19 mouse cellular contexts compared by ENCODE assay signal in genomic region chr11:20812153-20812887, GRCm38 (mm10). TPM values are rescaled to one million over a fixed set of nuclear protein-coding genes. Genes with fewer than 3 reads are reported as not detected.
DNase-seq lines count a peak whose midpoint lies in the region; ATAC-seq and TF ChIP-seq lines count a peak whose summit lies in the region.
"Had no signal": no experiment of that assay in that cellular context is flagged by ENCODE, and none has a peak within 500 bp of the region (broad histone marks: within the 10 kb centered on the region; RNA-seq: fewer than 3 reads in every experiment).

No protein-coding gene starts in this region.

- WGBS in heart, embryonic 12.5 days = 61% methylated on average over 5 of the region's 5 CpGs
- 54% methylated on average over 5 of the region's 5 CpGs for WGBS in kidney, postnatal 0 days
- 74% methylated on average over 5 of the region's 5 CpGs for WGBS in lung, postnatal 0 days
- 71% methylated on average over 5 of the region's 5 CpGs for WGBS in forebrain, embryonic 11.5 days

- no peak overlapping the region for H3K9ac ChIP-seq in heart, embryonic 12.5 days
- no peak overlapping the region for H3K9ac ChIP-seq in kidney, postnatal 0 days (ENCODE audit: low read depth, low read length)
- no peak overlapping the region for H3K9ac ChIP-seq in lung, postnatal 0 days (replicated peaks; ENCODE audit: low read depth)
- no peak overlapping the region for H3K9ac ChIP-seq in forebrain, embryonic 11.5 days (ENCODE audit: low read length)
- H3K9ac ChIP-seq: limb, embryonic 15.5 days; liver, embryonic 15.5 days; neural tube, embryonic 13.5 days had no signal

- H3K4me2 ChIP-seq in heart, embryonic 12.5 days = no peak overlapping the region
- H3K4me2 ChIP-seq in kidney, postnatal 0 days (ENCODE audit: low read length) = no peak overlapping the region
- no peak overlapping the region for H3K4me2 ChIP-seq in lung, postnatal 0 days (replicated peaks; ENCODE audit: low read depth, low read length)
- H3K4me2 ChIP-seq in forebrain, embryonic 11.5 days (ENCODE audit: low read depth, low read length, severe bottlenecking) = no peak overlapping the region
- H3K4me2 ChIP-seq: limb, embryonic 15.5 days; liver, embryonic 15.5 days; neural tube, embryonic 13.5 days had no signal

- no peaks in the 10 kb centered on the region for H3K36me3 ChIP-seq in heart, embryonic 12.5 days
- no peaks in the 10 kb centered on the region for H3K36me3 ChIP-seq in kidney, postnatal 0 days (ENCODE audit: insufficient read depth, low read length)
- no peaks in the 10 kb centered on the region for H3K36me3 ChIP-seq in lung, postnatal 0 days (ENCODE audit: insufficient read depth, low read length)
- no peaks in the 10 kb centered on the region for H3K36me3 ChIP-seq in forebrain, embryonic 11.5 days (ENCODE audit: control insufficient read depth, insufficient read depth, low read length)
- H3K36me3 ChIP-seq: limb, embryonic 15.5 days; liver, embryonic 15.5 days; neural tube, embryonic 13.5 days had no signal

- no peaks in the 10 kb centered on the region for H3K4me1 ChIP-seq in heart, embryonic 12.5 days (replicated peaks)
- no peaks in the 10 kb centered on the region for H3K4me1 ChIP-seq in kidney, postnatal 0 days (replicated peaks; ENCODE audit: insufficient read depth, low read length)
- H3K4me1 ChIP-seq in lung, postnatal 0 days (ENCODE audit: insufficient read depth, low read depth, low read length) = no peaks in the 10 kb centered on the region
- H3K4me1 ChIP-seq in forebrain, embryonic 11.5 days (replicated peaks; ENCODE audit: control insufficient read depth, insufficient read depth, low read length) = no peaks in the 10 kb centered on the region
- H3K4me1 ChIP-seq: limb, embryonic 15.5 days; liver, embryonic 15.5 days; neural tube, embryonic 13.5 days had no signal

- no peaks in the 10 kb centered on the region for H3K9me3 ChIP-seq in heart, embryonic 12.5 days (replicated peaks)
- H3K9me3 ChIP-seq in kidney, postnatal 0 days (replicated peaks; ENCODE audit: low read length) = no peaks in the 10 kb centered on the region
- H3K9me3 ChIP-seq in lung, postnatal 0 days (ENCODE audit: low read length) = no peaks in the 10 kb centered on the region
- no peaks in the 10 kb centered on the region for H3K9me3 ChIP-seq in forebrain, embryonic 11.5 days (ENCODE audit: control insufficient read depth, low read length)
- H3K9me3 ChIP-seq: limb, embryonic 15.5 days; liver, embryonic 15.5 days; neural tube, embryonic 13.5 days had no signal

- no peak for TF ChIP-seq CTCF in kidney, postnatal 0 days (IDR thresholded peaks at IDR 0.05; ENCODE audit: low read depth)
- no peak for TF ChIP-seq CTCF in lung, postnatal 0 days (IDR thresholded peaks at IDR 0.05)

- no peak for ATAC-seq in heart, embryonic 12.5 days (ENCODE audit: insufficient number of reproducible peaks, low FRiP score)
- ATAC-seq in kidney, postnatal 0 days (replicated peaks; ENCODE audit: low FRiP score, low read depth) = peak; percentile 72; the same call in 1 of the 2 replicates
- peak; percentile 30; the same call in 1 of the 2 replicates for ATAC-seq in granulocyte monocyte progenitor cell, adult 5-6 weeks (replicated peaks; ENCODE audit: poor library complexity, severe bottlenecking)
- no peak for ATAC-seq in lung, postnatal 0 days
- no peak for ATAC-seq in forebrain, embryonic 11.5 days (replicated peaks; ENCODE audit: low FRiP score)
- ATAC-seq: forebrain, embryonic 14.5 days had no signal

- DNase-seq in heart, adult 11 months = peak; percentile 65
- DNase-seq in kidney, postnatal 0 days (ENCODE audit: low spot score) = peak; percentile 64
- no peak for DNase-seq in kidney, postnatal 14 days
- DNase-seq in lung, postnatal 0 days (ENCODE audit: low spot score) = no peak
- DNase-seq in forebrain, embryonic 11.5 days (ENCODE audit: low spot score) = no peak
- DNase-seq: adrenal gland, adult 2 months; cerebellum, adult 9-11 months; gastrocnemius, postnatal 14 days; heart, postnatal 10 days; layer of hippocampus, postnatal 36 days; midbrain, embryonic 14.5 days; right cerebral cortex, postnatal 25 days; thymus, postnatal 36 days had no signal

- TF ChIP-seq EP300 in lung, postnatal 0 days (IDR thresholded peaks at IDR 0.05) = no peak

- no peak overlapping the region for H3K4me3 ChIP-seq in heart, embryonic 12.5 days
- H3K4me3 ChIP-seq in kidney, postnatal 0 days (replicated peaks; ENCODE audit: low read depth, low read length) = no peak overlapping the region
- H3K4me3 ChIP-seq in lung, postnatal 0 days (ENCODE audit: low read depth, low read length) = no peak overlapping the region
- H3K4me3 ChIP-seq in forebrain, embryonic 11.5 days (ENCODE audit: low read depth, low read length) = no peak overlapping the region
- H3K4me3 ChIP-seq: limb, embryonic 15.5 days; liver, embryonic 15.5 days; neural tube, embryonic 13.5 days had no signal

- no peaks in the 10 kb centered on the region for H3K27me3 ChIP-seq in heart, embryonic 12.5 days (replicated peaks)
- no peaks in the 10 kb centered on the region for H3K27me3 ChIP-seq in kidney, postnatal 0 days (ENCODE audit: insufficient read depth, low read length)
- H3K27me3 ChIP-seq in lung, postnatal 0 days (replicated peaks; ENCODE audit: insufficient read depth, low read length) = no peaks in the 10 kb centered on the region
- no peaks in the 10 kb centered on the region for H3K27me3 ChIP-seq in forebrain, embryonic 11.5 days (ENCODE audit: control insufficient read depth, insufficient read depth, low read length)
- H3K27me3 ChIP-seq: limb, embryonic 15.5 days; neural tube, embryonic 13.5 days had no signal

- no peak overlapping the region for H3K27ac ChIP-seq in heart, embryonic 12.5 days (ENCODE audit: poor library complexity, severe bottlenecking)
- peak overlapping the region; percentile 34; the same call in 1 of the 2 replicates for H3K27ac ChIP-seq in kidney, postnatal 0 days
- H3K27ac ChIP-seq in lung, postnatal 0 days (ENCODE audit: low read length) = no peak overlapping the region
- no peak overlapping the region for H3K27ac ChIP-seq in forebrain, embryonic 11.5 days (ENCODE audit: low read depth, low read length)
- H3K27ac ChIP-seq: limb, embryonic 15.5 days; liver, embryonic 15.5 days; neural tube, embryonic 13.5 days had no signal

RNA-seq across cellular contexts. Expression of gene Lgalsl, which starts 18.5 kb away (rescaled TPM):
- polyA plus RNA-seq in heart, embryonic 12.5 days (2016; fragmentation: Nextera tagmentation; extraction: Ambion mirVana) = 55.1 and 55.3 TPM in 2 replicates
- 31.3 and 33.8 TPM in 2 replicates for polyA plus RNA-seq in kidney, postnatal 0 days (2015; fragmentation: Nextera tagmentation; extraction: Ambion mirVana)
- total RNA-seq in granulocyte monocyte progenitor cell, adult 5-6 weeks (2014; fragmentation: Nextera tagmentation) = 4.4 and 8.2 TPM in 2 replicates
- 5.9 and 7.2 TPM in 2 replicates for total RNA-seq in granulocyte monocyte progenitor cell, adult 5-6 weeks (2017)
- 39.6 and 40.1 TPM in 2 replicates for polyA plus RNA-seq in lung, postnatal 0 days (2015; fragmentation: Nextera tagmentation; extraction: Ambion mirVana)
- 28.6 and 28.8 TPM in 2 replicates for polyA plus RNA-seq in forebrain, embryonic 11.5 days (2014; fragmentation: Nextera tagmentation; extraction: Ambion mirVana)

Comparison
In these comparisons a context has a peak if more than half of its experiments do, and no peak if none do; other contexts are left out.
1. DNase-seq: peak in heart, adult 11 months (single experiment) and kidney, postnatal 0 days (single experiment); none in kidney, postnatal 14 days (single experiment), lung, postnatal 0 days (single experiment) and forebrain, embryonic 11.5 days (single experiment).
2. ATAC-seq: peak in kidney, postnatal 0 days (single experiment) and granulocyte monocyte progenitor cell, adult 5-6 weeks (single experiment); none in heart, embryonic 12.5 days (single experiment), lung, postnatal 0 days (single experiment) and forebrain, embryonic 11.5 days (single experiment).